Mouse (Mus musculus): ENCODE results near the gene Dennd2c. TPM values are rescaled to one million over a fixed set of nuclear protein-coding genes. Genes with fewer than 3 reads are reported as not detected.
A peak's percentile ranks its signal among the peaks of the same experiment; 100 is the strongest.
"Not testable (repeated sequence)": the region's sequence is repeated elsewhere in the genome, so short reads cannot be mapped to it uniquely, and the experiment has no call there.

The Dennd2c gene
- polyA plus RNA-seq, 1 experiment from 2014 or later: 7.4 TPM

GRCm38 (mm10) chr3:103153761-103154160 is 51.4 kb downstream of the Dennd2c start:
- DNase-seq (ENCODE audit: low spot score): peak; percentile 28

- no peak for DNase-seq (ENCODE audit: low spot score)
Observed at GRCm38 (mm10) chr3:103159232-103159900, 57.0 kb downstream of the Dennd2c start.

- DNase-seq (ENCODE audit: low spot score): peak; percentile 90
Observed at GRCm38 (mm10) chr3:103169771-103170170, 67.4 kb downstream of the Dennd2c start.

GRCm38 (mm10) chr3:103171505-103172267 is 69.3 kb downstream of the Dennd2c start, which contains the start of gene Bcas2:
Bcas2 (plus strand) TSS chr3:103171655.
- peak; percentile 99 for DNase-seq (ENCODE audit: low spot score)

GRCm38 (mm10) chr3:103172615-103173014 is 70.2 kb downstream of the Dennd2c start:
- DNase-seq (ENCODE audit: low spot score): no peak

GRCm38 (mm10) chr3:103176740-103177139 is 74.3 kb downstream of the Dennd2c start:
- no peak for DNase-seq (ENCODE audit: low spot score)

- DNase-seq (ENCODE audit: low spot score): no peak
Observed at GRCm38 (mm10) chr3:103179527-103179926, 77.1 kb downstream of the Dennd2c start.

GRCm38 (mm10) chr3:103181171-103181570 is 78.8 kb downstream of the Dennd2c start:
- no peak for DNase-seq (ENCODE audit: low spot score)

GRCm38 (mm10) chr3:103182821-103183220 is 80.4 kb downstream of the Dennd2c start:
- no peak for DNase-seq (ENCODE audit: low spot score)

- DNase-seq (ENCODE audit: low spot score): not testable (repeated sequence)
Observed at GRCm38 (mm10) chr3:103184467-103184866, 82.1 kb downstream of the Dennd2c start.

- DNase-seq (ENCODE audit: low spot score): no peak
Observed at GRCm38 (mm10) chr3:103188451-103188850, 86.0 kb downstream of the Dennd2c start.

GRCm38 (mm10) chr3:103188856-103189255 is 86.5 kb downstream of the Dennd2c start:
- no peak for DNase-seq (ENCODE audit: low spot score)

- no peak for DNase-seq (ENCODE audit: low spot score)
Observed at GRCm38 (mm10) chr3:103192161-103192560, 89.8 kb downstream of the Dennd2c start.

GRCm38 (mm10) chr3:103193186-103193585 is 90.8 kb downstream of the Dennd2c start:
- DNase-seq (ENCODE audit: low spot score): no peak

- no peak for DNase-seq (ENCODE audit: low spot score)
Observed at GRCm38 (mm10) chr3:103196320-103196823, 94.0 kb downstream of the Dennd2c start.

- no peak for DNase-seq (ENCODE audit: low spot score)
Observed at GRCm38 (mm10) chr3:103199386-103199785, 97.0 kb downstream of the Dennd2c start.

- not testable (repeated sequence) for DNase-seq (ENCODE audit: low spot score)
Observed at GRCm38 (mm10) chr3:103201105-103201504, 98.7 kb downstream of the Dennd2c start.

- DNase-seq (ENCODE audit: low spot score): no peak
Observed at GRCm38 (mm10) chr3:103203554-103203953, 101.2 kb downstream of the Dennd2c start.

GRCm38 (mm10) chr3:103204445-103204844 is 102.0 kb downstream of the Dennd2c start:
- no peak for DNase-seq (ENCODE audit: low spot score)

GRCm38 (mm10) chr3:103206393-103206792 is 104.0 kb downstream of the Dennd2c start:
- peak; percentile 33 for DNase-seq (ENCODE audit: low spot score)

GRCm38 (mm10) chr3:103207749-103208148 is 105.3 kb downstream of the Dennd2c start:
- DNase-seq (ENCODE audit: low spot score): no peak

- no peak for DNase-seq (ENCODE audit: low spot score)
Observed at GRCm38 (mm10) chr3:103208237-103208636, 105.8 kb downstream of the Dennd2c start.

Measured in thymus, postnatal 0 days (tissue).